Mouse (Mus musculus) heart, adult 9 months (tissue): ENCODE measurements at regions not wholly inside any gene's neighbourhood (a gene's known extent, or its start where the extent isn't known, plus 50 kb on each side); places are given as distances from the start of the nearest gene placed in this dataset.

Experiments
- DNase-seq, 2 experiments: peaks; one replicate each; pipeline ENCODE4 v3.0.0; 2022; ENCODE audit warnings: low spot score in 2 of 2

DNA sequence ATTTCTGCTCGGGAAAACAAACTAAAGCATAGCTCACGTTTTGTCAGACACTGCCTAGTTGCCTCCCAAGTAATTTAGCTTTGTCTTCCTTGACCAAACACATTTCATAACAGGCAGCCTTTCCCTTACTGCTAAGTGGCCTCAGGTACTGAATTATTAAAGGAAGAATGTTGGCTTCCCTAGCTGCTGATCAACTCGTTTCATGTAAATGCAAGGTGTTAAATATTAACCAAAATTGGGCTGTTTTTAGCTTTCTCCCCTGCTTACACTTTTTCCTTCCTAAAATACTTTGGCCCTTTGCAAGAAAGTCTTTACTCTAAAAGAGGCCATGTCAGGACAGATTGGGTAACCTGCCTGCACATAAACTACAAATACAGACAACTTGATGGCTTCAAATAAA is 265.4 kb downstream of the Pmp22 start:
- no peak for DNase-seq

DNA sequence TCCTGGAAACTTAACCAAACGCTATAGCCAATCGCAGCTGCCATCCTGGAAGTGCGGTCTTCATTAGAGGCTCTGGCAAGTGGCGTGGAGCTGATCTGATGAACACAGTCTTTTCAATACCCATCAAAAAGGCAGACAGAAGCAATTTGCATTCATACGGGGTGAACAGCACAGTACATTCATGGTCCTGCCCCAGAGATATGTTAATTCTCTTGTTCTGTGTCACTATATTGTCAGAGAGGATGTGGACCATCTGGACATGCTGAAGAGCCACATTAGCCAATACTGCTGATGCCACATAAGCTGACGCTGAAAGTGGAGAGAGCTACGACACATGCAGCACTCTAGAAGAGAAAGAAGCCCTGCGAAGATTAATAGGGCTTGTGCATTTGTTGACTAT is 267.6 kb downstream of the Pmp22 start:
- no peak for DNase-seq

DNA sequence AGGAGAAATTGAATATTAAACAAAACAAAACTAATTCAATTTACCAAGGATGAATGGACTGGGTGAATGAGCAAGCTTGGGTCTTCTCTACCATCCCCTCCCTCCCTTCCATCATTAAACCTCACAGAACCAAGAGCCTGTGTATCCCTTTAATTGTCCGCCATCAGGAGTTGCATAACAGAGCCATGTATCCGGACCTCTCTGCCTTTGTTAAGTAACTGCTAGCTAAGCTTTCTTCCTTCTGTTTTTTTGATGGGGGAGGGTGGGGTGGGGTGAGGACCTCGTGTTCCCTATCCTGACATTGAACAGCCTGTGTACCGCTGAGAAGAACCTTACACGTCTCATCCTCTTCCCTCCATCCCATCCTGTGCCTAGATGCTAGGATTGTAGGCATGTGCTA is 274.0 kb downstream of the Pmp22 start:
- no peak for DNase-seq

DNA sequence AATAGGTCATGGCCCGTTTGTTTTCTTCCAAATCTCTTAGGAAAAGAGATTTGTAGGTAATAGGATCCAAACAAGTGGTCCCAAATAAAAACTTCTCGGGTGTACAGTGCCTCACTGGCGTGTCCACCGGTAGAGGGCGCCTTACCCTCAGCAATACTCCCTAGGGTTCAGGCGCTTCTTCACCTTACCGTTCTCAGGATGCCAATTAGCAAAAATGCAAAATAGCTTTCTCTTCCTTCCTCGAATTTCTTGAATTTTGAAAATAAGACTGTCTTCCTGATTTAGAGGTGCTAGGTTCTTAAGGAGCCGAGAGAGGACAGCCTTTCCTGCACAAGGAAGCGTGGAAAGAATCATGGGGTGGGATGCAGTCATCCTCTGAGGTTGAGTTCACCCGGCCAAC is 275.9 kb downstream of the Pmp22 start:
- peak in 1 of 2 experiments; percentile 29 for DNase-seq

DNA sequence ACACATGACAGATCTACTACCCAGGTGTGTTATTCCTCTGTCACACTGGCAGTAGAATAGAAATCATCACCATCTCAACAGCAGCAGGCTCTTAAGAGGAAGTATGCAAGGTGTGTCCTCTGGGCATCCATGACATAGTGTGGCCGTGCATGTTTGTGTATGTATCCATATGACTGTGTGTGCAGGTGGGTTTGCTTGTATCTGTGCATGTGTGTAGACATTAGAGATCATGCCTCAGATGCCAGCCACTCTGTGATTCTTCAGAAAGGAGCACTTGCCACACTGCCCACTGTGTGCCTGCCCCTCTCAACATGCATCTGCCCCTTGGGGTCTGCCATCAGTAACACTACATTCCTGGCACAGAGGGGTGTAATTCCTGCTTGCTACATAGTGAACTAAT is 280.6 kb downstream of the Pmp22 start:
- DNase-seq, result no peak

DNA sequence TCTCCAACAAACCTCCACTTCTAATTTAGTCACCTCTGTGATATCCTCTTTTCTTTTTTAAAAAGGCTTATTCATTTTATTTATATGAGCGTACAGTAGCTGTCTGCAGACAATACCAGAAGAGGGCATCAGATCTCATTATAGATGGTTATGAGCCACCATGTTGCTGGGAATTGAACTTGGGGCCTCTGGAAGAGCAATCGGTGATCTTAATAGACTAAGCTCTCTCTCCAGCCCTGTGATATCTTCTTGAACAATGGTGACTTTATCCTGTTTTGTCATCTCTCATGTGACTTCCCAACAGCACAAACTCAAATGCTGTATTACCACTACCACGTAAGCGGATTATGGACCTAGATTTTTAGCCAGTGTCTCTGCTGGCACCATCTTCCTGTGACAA is 282.1 kb downstream of the Pmp22 start:
- no peak for DNase-seq

GRCm38 (mm10) chr11:63412364-63412991 is 283.7 kb downstream of the Pmp22 start:
- DNase-seq, result no peak

- no peak for DNase-seq
Observed at GRCm38 (mm10) chr11:63413106-63413505, 284.3 kb downstream of the Pmp22 start.

DNA sequence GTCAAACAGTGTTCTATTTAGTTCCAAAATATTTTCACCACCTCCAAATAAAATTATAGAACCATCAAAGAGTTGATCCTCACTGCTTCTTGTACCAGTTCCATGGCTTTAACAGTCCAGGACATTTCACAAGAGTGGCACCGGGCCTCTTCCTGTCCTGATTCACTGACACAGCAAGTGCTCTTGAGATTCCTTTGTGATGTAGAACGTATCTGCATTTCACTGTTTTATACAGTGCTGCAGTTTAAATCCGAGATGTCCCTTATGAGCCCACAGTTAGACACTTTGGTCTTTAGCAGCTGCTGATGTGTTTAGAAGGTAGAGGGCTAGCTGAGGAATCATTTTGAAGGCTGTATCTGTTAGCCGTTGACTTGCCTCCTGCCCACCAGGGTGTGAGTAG is 284.8 kb downstream of the Pmp22 start:
- DNase-seq, result no peak

DNA sequence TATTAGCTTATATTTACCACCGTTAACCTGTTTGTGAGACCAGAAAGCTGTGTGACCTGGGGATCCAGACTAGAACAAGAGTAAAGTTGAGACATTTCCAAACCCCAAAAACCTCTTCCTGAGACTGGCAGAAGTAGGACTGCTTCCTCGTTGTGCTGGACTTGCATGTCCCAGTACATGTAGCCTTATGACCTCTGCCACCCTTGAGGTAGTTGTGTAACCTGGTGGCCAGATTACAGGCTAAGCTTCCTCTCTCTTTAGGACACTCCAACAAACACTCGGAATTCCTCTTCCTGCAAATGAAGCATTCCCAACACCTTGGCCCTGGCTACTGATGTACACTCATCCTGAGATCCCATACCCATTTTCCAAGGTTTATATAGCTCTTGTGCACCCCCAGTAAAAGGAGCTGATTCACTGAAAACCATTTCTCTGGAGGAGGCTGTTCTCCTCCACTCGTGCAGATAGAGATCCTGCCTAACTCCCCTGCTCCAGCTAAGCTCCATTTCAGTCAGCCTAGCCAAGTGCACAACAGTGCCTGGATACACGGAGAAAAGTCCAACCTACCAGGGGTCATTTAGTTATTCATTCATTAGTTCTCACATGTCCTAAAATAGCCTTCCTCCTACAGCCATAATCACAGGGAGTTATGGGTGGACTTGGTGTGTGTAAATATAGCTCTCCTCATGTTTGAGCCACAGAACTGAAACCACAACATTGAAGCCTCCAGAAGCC is 289.4 kb downstream of the Pmp22 start:
- DNase-seq, result no peak

DNA sequence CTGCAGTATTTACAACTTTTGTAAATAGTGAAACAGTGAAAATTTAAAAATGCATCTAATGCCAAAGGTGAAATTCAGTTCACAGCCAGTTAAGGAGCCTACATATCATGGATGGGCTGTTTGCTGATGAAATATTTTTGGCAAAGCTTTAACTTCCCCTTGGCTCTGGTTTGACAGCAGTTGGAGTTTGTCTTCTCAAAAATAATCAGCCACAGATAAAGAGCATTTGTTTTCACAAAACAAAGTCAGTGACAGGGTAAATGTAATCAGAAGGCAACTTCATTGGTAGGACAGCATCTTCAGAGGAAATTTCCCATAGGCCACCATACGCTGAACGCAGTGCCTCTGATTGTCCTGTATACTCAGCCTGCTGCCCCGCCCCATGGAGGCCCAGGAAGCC is 291.6 kb downstream of the Pmp22 start:
- DNase-seq, result no peak

- no peak for DNase-seq
Observed at GRCm38 (mm10) chr11:63422069-63422468, 293.3 kb downstream of the Pmp22 start.

DNA sequence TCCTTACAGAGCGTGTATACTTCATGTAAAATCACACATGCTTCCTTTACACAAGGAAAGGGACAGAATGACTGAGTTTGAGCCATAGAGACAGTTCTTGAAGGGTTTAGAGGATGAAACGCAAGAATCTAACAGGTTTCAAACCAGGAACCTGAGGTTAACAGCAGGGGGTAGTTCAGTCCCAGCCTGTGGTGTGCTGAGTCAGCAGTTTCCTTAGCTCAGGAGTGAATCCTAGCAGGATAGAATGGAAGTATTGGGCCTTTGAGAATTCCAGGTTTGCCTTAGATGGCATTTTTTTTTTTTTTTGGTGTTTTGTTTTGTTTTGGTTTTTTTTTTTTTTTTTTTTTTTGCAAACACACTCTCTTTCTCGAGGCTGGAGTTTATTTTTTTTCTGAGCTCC is 295.5 kb downstream of the Pmp22 start:
- no peak for DNase-seq

- no peak for DNase-seq
Observed at GRCm38 (mm10) chr11:63425741-63426140, 297.0 kb downstream of the Pmp22 start.

- no peak for DNase-seq
Observed at GRCm38 (mm10) chr11:63453786-63454185, 325.0 kb downstream of the Pmp22 start.

DNA sequence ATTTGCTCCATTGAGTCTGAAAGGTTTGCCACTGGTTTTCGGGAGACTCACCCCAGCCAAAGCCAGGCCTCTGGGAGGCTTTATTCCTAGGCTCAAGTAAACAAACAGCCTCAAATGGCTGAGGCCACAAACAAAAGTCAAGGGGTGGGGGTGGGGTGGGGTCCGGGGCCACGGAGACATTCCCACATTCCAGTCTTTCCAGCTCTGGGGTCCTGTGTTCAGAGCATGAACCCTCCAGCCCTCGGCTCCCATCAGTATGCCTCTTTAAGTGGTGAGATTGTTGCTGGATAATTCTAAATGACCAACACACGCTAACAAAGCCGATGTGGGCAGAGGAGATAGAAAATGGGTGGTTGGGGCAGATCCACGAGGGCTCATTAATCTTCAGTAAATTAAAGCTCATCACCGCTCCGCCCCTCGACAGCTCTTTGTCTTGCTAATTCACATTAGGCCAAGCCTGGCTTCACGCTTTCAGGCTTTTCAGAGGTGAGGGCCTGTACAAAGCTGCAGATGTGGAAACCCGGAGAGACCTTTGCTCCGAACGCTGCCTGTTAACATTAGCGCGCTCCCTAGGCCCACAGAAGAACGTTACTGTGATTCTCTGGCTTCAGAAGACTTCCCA is 326.2 kb downstream of the Pmp22 start:
- DNase-seq, result no peak

- no peak for DNase-seq
Observed at GRCm38 (mm10) chr11:63456356-63456755, 327.6 kb downstream of the Pmp22 start.

- no peak for DNase-seq
Observed at GRCm38 (mm10) chr11:63457250-63457649, 328.5 kb downstream of the Pmp22 start.

DNA sequence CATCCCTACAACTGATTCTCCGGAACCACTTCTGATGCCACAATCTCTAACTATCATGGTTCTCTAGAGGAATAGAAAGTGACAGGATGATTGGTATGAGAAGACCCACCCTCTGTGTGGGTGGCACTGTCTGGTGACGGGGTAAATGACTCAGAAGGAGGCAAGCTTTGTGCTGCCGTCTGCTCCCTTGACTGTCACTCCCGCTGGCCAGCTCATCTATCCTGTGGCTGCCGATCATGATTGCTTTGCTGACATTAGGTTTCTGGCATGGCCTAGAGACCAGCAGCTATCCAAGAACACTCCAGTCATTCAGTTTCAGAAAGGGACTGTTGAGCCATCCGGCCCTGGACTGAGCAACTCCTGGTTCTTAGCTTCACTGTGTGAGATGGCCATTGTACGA is 331.4 kb downstream of the Pmp22 start:
- DNase-seq, result no peak

- DNase-seq, result no peak
Observed at GRCm38 (mm10) chr11:63463797-63464331, 335.1 kb downstream of the Pmp22 start.

GRCm38 (mm10) chr11:63465941-63466340 is 337.2 kb downstream of the Pmp22 start:
- no peak for DNase-seq

- DNase-seq, result no peak
Observed at GRCm38 (mm10) chr11:63466541-63466940, 337.8 kb downstream of the Pmp22 start.

- no peak for DNase-seq
Observed at GRCm38 (mm10) chr11:63474831-63475230, 346.0 kb downstream of the Pmp22 start.
